Comparison of ENCODE assay signal across 39 mouse cellular contexts in the genomic region with DNA sequence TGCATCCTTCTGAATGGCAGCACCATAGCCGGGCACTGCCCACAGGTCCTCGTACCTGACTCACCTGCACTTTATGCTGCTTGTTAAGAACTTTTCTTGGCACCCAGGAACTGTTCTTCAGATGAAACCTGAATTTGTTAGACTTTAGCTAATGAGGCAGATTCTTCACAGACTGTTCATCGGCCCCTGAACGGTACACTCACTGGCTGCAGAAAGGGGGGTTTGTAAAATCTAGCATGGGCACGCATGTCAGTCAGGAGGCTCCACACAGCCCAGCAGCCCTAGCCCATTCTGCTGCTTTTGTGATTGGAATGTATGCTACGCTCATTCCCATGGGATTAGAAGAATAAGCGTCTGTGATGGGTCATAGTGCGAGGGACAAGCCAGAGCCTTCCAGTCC. TPM values are rescaled to one million over a fixed set of nuclear protein-coding genes. Genes with fewer than 3 reads are reported as not detected.
"Had no signal": no experiment of that assay in that cellular context is flagged by ENCODE, and none has a peak within 500 bp of the region (broad histone marks: within the 10 kb centered on the region; RNA-seq: fewer than 3 reads in every experiment).

No protein-coding gene starts in this region.

- H3K27me3 ChIP-seq: heart, embryonic 12.5 days; heart, embryonic 13.5 days; heart, embryonic 15.5 days; hindbrain, embryonic 12.5 days; hindbrain, embryonic 13.5 days; hindbrain, embryonic 15.5 days; intestine, embryonic 15.5 days; kidney, embryonic 15.5 days had no signal

- H3K27ac ChIP-seq: heart, embryonic 10.5 days; heart, embryonic 13.5 days; heart, embryonic 15.5 days; hindbrain, embryonic 10.5 days; hindbrain, embryonic 12.5 days; hindbrain, embryonic 13.5 days; hindbrain, embryonic 14.5 days; hindbrain, embryonic 15.5 days; hindbrain, postnatal 0 days; intestine, embryonic 15.5 days; kidney, embryonic 15.5 days; kidney, postnatal 0 days; layer of hippocampus, adult 2 months had no signal

- ATAC-seq: hindbrain, embryonic 16.5 days; hindbrain, postnatal 0 days; inflammation-experienced regulatory T-cells, adult 6 months; intestine, embryonic 15.5 days; intestine, embryonic 16.5 days; intestine, postnatal 0 days had no signal

- H3K4me2 ChIP-seq: heart, embryonic 12.5 days; heart, embryonic 13.5 days; heart, embryonic 15.5 days; hindbrain, embryonic 12.5 days; hindbrain, embryonic 13.5 days; hindbrain, embryonic 14.5 days; hindbrain, embryonic 15.5 days; intestine, embryonic 15.5 days; kidney, embryonic 15.5 days had no signal

- H3K9ac ChIP-seq: heart, embryonic 12.5 days; heart, embryonic 13.5 days; heart, embryonic 15.5 days; hindbrain, embryonic 12.5 days; hindbrain, embryonic 13.5 days; hindbrain, embryonic 14.5 days; hindbrain, embryonic 15.5 days; intestine, embryonic 15.5 days; kidney, embryonic 15.5 days had no signal

- DNase-seq: heart, postnatal 10 days; heart, postnatal 14 days; heart, postnatal 36 days; heart, postnatal 4 days; kidney, adult 11 months; kidney, adult 18-20 months; kidney, adult 2 months; kidney, adult 8-10 months; kidney, adult 9 months; kidney, postnatal 10 days; kidney, postnatal 14 days; kidney, postnatal 25 days; kidney, postnatal 36 days; kidney, postnatal 4 days; layer of hippocampus, adult 9-11 months; layer of hippocampus, postnatal 36 days had no signal

- H3K4me3 ChIP-seq: heart, embryonic 10.5 days; heart, embryonic 12.5 days; heart, embryonic 13.5 days; heart, embryonic 15.5 days; hindbrain, embryonic 10.5 days; hindbrain, embryonic 12.5 days; hindbrain, embryonic 13.5 days; hindbrain, embryonic 15.5 days; intestine, embryonic 15.5 days; kidney, embryonic 15.5 days; layer of hippocampus, adult 2 months had no signal

- H3K9me3 ChIP-seq: heart, embryonic 10.5 days; heart, embryonic 12.5 days; heart, embryonic 13.5 days; heart, embryonic 15.5 days; hindbrain, embryonic 10.5 days; hindbrain, embryonic 12.5 days; hindbrain, embryonic 13.5 days; hindbrain, embryonic 15.5 days; intestine, embryonic 15.5 days; kidney, embryonic 15.5 days had no signal

RNA-seq across cellular contexts. Expression of a gene that starts 26.2 kb away (rescaled TPM):
- total RNA-seq: heart, postnatal 10 days; heart, postnatal 25 days; heart, postnatal 36 days; heart, postnatal 4 days; layer of hippocampus, adult 18-20 months; layer of hippocampus, postnatal 25 days; layer of hippocampus, postnatal 36 days had no signal
- polyA plus RNA-seq: heart, embryonic 14.5 days; heart, embryonic 15.5 days; intestine, embryonic 14.5 days; intestine, postnatal 0 days had no signal
